Mouse (Mus musculus) bone marrow, adult 2 months (tissue): Measurements from ENCODE around the gene Traf5.

Experiments
- CTCF ChIP-seq: fragments of 200-500 bp; IDR thresholded peaks from 2 replicates; pipeline ENCODE4 v1.5.1; 2011; ENCODE audit warnings: low read length, control low read depth; ENCODE audit not compliant: control insufficient read depth, insufficient read depth
- POLR2A ChIP-seq: fragments of 200-500 bp; IDR thresholded peaks from 2 replicates; pipeline ENCODE4 v1.6.1; 2011; ENCODE audit warnings: low read depth, mild to moderate bottlenecking, control low read depth, low read length, borderline replicate concordance; ENCODE audit not compliant: control insufficient read depth

DNA sequence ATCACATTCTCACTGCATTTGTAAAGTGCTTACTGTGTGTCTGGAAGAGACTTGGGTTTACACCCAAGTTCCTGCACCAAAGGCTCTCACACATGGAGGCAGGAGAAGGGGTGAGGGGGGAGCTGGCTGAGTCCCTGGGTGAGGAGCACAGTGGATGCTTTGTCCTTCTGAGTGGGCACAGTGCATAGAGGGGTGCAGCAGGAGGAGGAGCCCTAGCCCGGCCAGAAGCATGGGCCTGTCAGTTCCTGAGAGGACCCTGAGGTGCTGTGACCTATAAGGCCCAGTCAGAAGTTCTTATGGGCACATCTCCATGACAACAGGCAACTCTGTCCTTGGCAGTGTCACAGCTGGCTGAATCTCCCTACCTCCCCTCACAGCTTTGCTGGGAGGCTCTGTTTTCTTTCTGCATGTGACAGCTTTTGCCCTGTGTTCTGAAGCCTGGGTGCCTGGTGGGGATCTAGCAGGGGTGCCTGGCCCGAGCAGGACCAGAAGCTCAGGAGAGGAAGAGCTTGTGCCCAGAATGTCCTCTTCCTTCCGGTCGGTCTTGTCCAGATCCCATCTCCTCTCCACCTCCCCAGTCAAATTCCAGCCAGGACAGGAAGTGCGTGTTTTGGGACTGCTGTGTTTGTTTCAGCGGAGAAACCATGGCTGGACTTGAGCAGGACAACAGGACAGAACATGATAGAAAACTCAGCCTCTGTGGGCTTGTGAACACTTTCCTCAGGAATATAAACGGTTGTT is 100.1 kb downstream of the Traf5 start:
- TF ChIP-seq CTCF (no peak), POLR2A (no peak)
